Mouse (Mus musculus) neural tube, embryonic 10.5 days (tissue): ENCODE results near the gene Stk10.

ENCODE experiments used
- DNase-seq: peaks from one replicate; pipeline ENCODE4 v3.0.0-alpha.2; 2017; ENCODE audit warnings: low spot score; ENCODE audit errors: extremely low spot score

The Stk10 gene

DNA sequence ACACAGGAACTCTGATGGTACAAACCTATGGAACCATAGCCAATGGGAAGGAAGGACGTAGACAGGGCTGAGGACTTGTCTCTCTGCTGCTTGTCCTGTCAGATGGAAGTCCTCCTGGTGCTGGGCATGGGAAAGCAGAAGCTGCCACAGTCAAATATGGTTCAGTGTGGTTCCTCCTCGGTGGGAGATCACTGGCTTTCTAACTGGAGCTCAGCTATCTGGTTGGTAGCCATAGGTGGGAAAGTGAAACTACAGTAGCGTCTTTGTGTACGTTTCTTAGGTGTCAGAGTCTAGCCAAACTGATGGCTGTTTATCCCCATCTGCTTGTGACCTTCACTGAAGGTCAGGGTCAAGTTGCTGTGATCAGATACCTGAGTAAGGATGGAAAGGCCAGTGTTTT lies 138.4 kb downstream of the Stk10 start:
- DNase-seq, result no peak
